Mouse (Mus musculus): Measurements from ENCODE around the gene Pou2f3.
"Not testable (repeated sequence)": the region's sequence is repeated elsewhere in the genome, so short reads cannot be mapped to it uniquely, and the experiment has no call there.

The Pou2f3 gene

GRCm38 (mm10) chr9:43151779-43152178 lies 58.4 kb downstream of the Pou2f3 start:
- DNase-seq, result no peak

- no peak for DNase-seq
Measured at GRCm38 (mm10) chr9:43150957-43151356, 59.2 kb downstream of the Pou2f3 start.

- DNase-seq, result no peak
Measured at GRCm38 (mm10) chr9:43150075-43150474, 60.1 kb downstream of the Pou2f3 start.

GRCm38 (mm10) chr9:43149498-43149897 lies 60.7 kb downstream of the Pou2f3 start:
- no peak for DNase-seq

- DNase-seq, result no peak
Measured at GRCm38 (mm10) chr9:43145196-43145595, 65.0 kb downstream of the Pou2f3 start.

- DNase-seq, result no peak
Measured at GRCm38 (mm10) chr9:43144206-43144810, 65.9 kb downstream of the Pou2f3 start.

GRCm38 (mm10) chr9:43141839-43142238 lies 68.3 kb downstream of the Pou2f3 start:
- DNase-seq, result peak; percentile 64

GRCm38 (mm10) chr9:43133525-43133924 lies 76.6 kb downstream of the Pou2f3 start:
- no peak for DNase-seq

- no peak for DNase-seq
Measured at GRCm38 (mm10) chr9:43132380-43132779, 77.8 kb downstream of the Pou2f3 start.

- no peak for DNase-seq
Measured at GRCm38 (mm10) chr9:43131940-43132339, 78.2 kb downstream of the Pou2f3 start.

GRCm38 (mm10) chr9:43130684-43131083 lies 79.5 kb downstream of the Pou2f3 start:
- DNase-seq, result no peak

- no peak for DNase-seq
Measured at GRCm38 (mm10) chr9:43127101-43127787, 82.9 kb downstream of the Pou2f3 start.

- no peak for DNase-seq
Measured at GRCm38 (mm10) chr9:43122379-43122778, 87.8 kb downstream of the Pou2f3 start.

- DNase-seq, result not testable (repeated sequence)
Measured at GRCm38 (mm10) chr9:43121948-43122347, 88.2 kb downstream of the Pou2f3 start.

GRCm38 (mm10) chr9:43116997-43117336 lies 93.2 kb downstream of the Pou2f3 start:
- no peak for DNase-seq

GRCm38 (mm10) chr9:43116134-43116996 lies 93.8 kb downstream of the Pou2f3 start, which contains the start of gene Tmem136:
TSS of gene Tmem136 (minus strand) at chr9:43116570.
- DNase-seq, result peak; percentile 74

GRCm38 (mm10) chr9:43115431-43116133 lies 94.6 kb downstream of the Pou2f3 start:
- no peak for DNase-seq

GRCm38 (mm10) chr9:43114833-43115232 lies 95.3 kb downstream of the Pou2f3 start:
- DNase-seq, result no peak

GRCm38 (mm10) chr9:43110286-43110980 lies 99.7 kb downstream of the Pou2f3 start:
- no peak for DNase-seq

- DNase-seq, result no peak
Measured at GRCm38 (mm10) chr9:43109125-43109524, 101.0 kb downstream of the Pou2f3 start.

GRCm38 (mm10) chr9:43108721-43109120 lies 101.4 kb downstream of the Pou2f3 start:
- no peak for DNase-seq

GRCm38 (mm10) chr9:43108081-43108480 lies 102.1 kb downstream of the Pou2f3 start:
- DNase-seq, result no peak
